Mouse (Mus musculus) megakaryocyte progenitor cell, adult 5-6 weeks (primary cell): Measurements from ENCODE around the gene Olfr1116. TPM values are rescaled to one million over a fixed set of nuclear protein-coding genes. Genes with fewer than 3 reads are reported as not detected.
"Not testable (repeated sequence)": the region's sequence is repeated elsewhere in the genome, so short reads cannot be mapped to it uniquely, and the experiment has no call there.

Experiments used
- ATAC-seq: replicated peaks from 2 replicates; pipeline ENCODE4 v1.8.0; 2016; ENCODE audit warnings: mild to moderate bottlenecking, moderate TSS enrichment, inconsistent platforms; ENCODE audit not compliant: poor library complexity
- total RNA-seq, 2 experiments: library from RNA; stranded (forward) in 1 of 2; stranded (reverse) in 1 of 2; fragments of 157-497, 149-512 nt in 1 of 2; fragments of 200-1000 nt in 1 of 2; gene quantifications; 2 replicates each; pipeline versions ENCODE4 v1.2.3 to v1.2.4; 2015 to 2017

The Olfr1116 gene
- total RNA-seq (2015) = not detected in 2 replicates
- total RNA-seq (2017) = not detected in 2 replicates

GRCm38 (mm10) chr2:87267234-87267633, at the start of gene Olfr1116:
TSS of gene Olfr1116 (plus strand) at chr2:87267534.
- no peak for ATAC-seq

DNA sequence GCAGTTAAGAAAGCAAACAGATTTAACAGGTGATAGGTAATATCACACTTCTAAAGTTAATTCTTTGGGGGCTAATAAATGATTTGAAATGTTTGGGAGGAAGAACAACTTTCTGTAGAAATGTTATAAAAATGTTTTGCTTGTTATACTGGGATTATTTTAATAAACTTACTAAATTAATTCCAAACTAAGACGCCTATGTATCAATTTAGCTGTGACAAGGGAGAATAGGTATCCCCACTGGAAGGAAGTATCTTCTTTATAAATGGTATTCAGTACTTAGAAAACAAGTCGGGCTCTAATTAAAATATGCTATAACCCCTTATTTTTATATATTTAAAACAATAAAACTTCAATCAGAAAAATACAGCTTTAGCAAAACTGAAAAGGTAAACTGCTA, 19.6 kb upstream of the Olfr1116 start, which contains the start of gene Olfr1115:
Gene Olfr1115 (plus strand): TSS at position 301 of the 400 bp plus-strand sequence.
- no peak for ATAC-seq

- ATAC-seq = not testable (repeated sequence)
Observed at GRCm38 (mm10) chr2:87293977-87294376, 26.6 kb downstream of the Olfr1116 start.

DNA sequence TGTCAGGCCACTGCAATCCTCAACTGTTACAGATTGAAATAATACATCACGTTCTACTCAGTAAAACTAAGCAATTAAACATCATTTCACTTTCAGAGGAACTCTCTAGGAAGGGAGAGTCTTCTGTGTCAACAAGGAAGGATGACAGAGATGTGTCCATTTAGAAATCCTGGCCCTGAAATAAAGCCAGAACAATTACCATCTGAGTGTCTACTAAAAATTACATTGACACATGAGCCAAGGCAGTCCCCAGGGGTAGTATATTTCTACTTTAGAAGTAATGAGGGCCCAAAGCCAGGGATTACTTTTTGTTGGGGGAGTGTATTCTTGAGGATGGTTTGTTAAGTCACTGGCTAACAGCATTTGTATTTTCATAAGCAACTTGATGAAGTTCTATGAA, 39.9 kb downstream of the Olfr1116 start, which contains the start of gene Olfr1118:
Gene Olfr1118 (plus strand): TSS at position 301 of the 400 bp plus-strand sequence.
- ATAC-seq = no peak

Other genes with a start within 250 kb of the Olfr1116 start
- not detected in 2 replicates for gene Olfr1104, start 240.5 kb upstream of the Olfr1116 start, total RNA-seq (2015)
- gene Olfr1104, start 240.5 kb upstream of the Olfr1116 start, total RNA-seq (2017) = not detected in 2 replicates
- gene Olfr1105, start 231.0 kb upstream of the Olfr1116 start, total RNA-seq (2015) = not detected in 2 replicates
- not detected in 2 replicates for gene Olfr1105, start 231.0 kb upstream of the Olfr1116 start, total RNA-seq (2017)
- gene Olfr1106, start 215.3 kb upstream of the Olfr1116 start, total RNA-seq (2015) = not detected in 2 replicates
- gene Olfr1106, start 215.3 kb upstream of the Olfr1116 start, total RNA-seq (2017) = not detected in 2 replicates
- not detected in 2 replicates for gene Olfr1107, start 191.7 kb upstream of the Olfr1116 start, total RNA-seq (2015)
- not detected in 2 replicates for gene Olfr1107, start 191.7 kb upstream of the Olfr1116 start, total RNA-seq (2017)
- gene Olfr1109, start 171.5 kb upstream of the Olfr1116 start, total RNA-seq (2015) = not detected in 2 replicates
- not detected in 2 replicates for gene Olfr1109, start 171.5 kb upstream of the Olfr1116 start, total RNA-seq (2017)
- not detected in 2 replicates for gene Olfr259, start 153.0 kb upstream of the Olfr1116 start, total RNA-seq (2015)
- gene Olfr259, start 153.0 kb upstream of the Olfr1116 start, total RNA-seq (2017) = not detected in 2 replicates
- not detected in 2 replicates for gene Olfr1110, start 127.2 kb upstream of the Olfr1116 start, total RNA-seq (2015)
- not detected in 2 replicates for gene Olfr1110, start 127.2 kb upstream of the Olfr1116 start, total RNA-seq (2017)
- gene Olfr1111, start 114.9 kb upstream of the Olfr1116 start, total RNA-seq (2015) = not detected in 2 replicates
- gene Olfr1111, start 114.9 kb upstream of the Olfr1116 start, total RNA-seq (2017) = not detected in 2 replicates
- gene Olfr1112, start 79.7 kb upstream of the Olfr1116 start, total RNA-seq (2015) = not detected in 2 replicates
- gene Olfr1112, start 79.7 kb upstream of the Olfr1116 start, total RNA-seq (2017) = not detected in 2 replicates
- gene Olfr1113, start 58.6 kb upstream of the Olfr1116 start, total RNA-seq (2015) = not detected in 2 replicates
- gene Olfr1113, start 58.6 kb upstream of the Olfr1116 start, total RNA-seq (2017) = not detected in 2 replicates
- not detected in 2 replicates for gene Olfr1115, start 19.5 kb upstream of the Olfr1116 start, total RNA-seq (2015)
- gene Olfr1115, start 19.5 kb upstream of the Olfr1116 start, total RNA-seq (2017) = not detected in 2 replicates
- gene Olfr1118, start 40.0 kb downstream of the Olfr1116 start, total RNA-seq (2015) = not detected in 2 replicates
- not detected in 2 replicates for gene Olfr1118, start 40.0 kb downstream of the Olfr1116 start, total RNA-seq (2017)
- gene Olfr1120, start 87.3 kb downstream of the Olfr1116 start, total RNA-seq (2015) = not detected in 2 replicates
- gene Olfr1120, start 87.3 kb downstream of the Olfr1116 start, total RNA-seq (2017) = not detected in 2 replicates
- not detected in 2 replicates for gene Olfr1121, start 102.4 kb downstream of the Olfr1116 start, total RNA-seq (2015)
- not detected in 2 replicates for gene Olfr1121, start 102.4 kb downstream of the Olfr1116 start, total RNA-seq (2017)
- not detected in 2 replicates for gene Olfr1122, start 118.3 kb downstream of the Olfr1116 start, total RNA-seq (2015)
- not detected in 2 replicates for gene Olfr1122, start 118.3 kb downstream of the Olfr1116 start, total RNA-seq (2017)
- not detected in 2 replicates for gene Olfr1123, start 149.1 kb downstream of the Olfr1116 start, total RNA-seq (2015)
- not detected in 2 replicates for gene Olfr1123, start 149.1 kb downstream of the Olfr1116 start, total RNA-seq (2017)
- gene Olfr1124, start 162.7 kb downstream of the Olfr1116 start, total RNA-seq (2015) = not detected in 2 replicates
- gene Olfr1124, start 162.7 kb downstream of the Olfr1116 start, total RNA-seq (2017) = not detected in 2 replicates
- gene Olfr1126, start 186.4 kb downstream of the Olfr1116 start, total RNA-seq (2015) = not detected in 2 replicates
- gene Olfr1126, start 186.4 kb downstream of the Olfr1116 start, total RNA-seq (2017) = not detected in 2 replicates
- not detected in 2 replicates for gene Pramel7, start 229.6 kb downstream of the Olfr1116 start, total RNA-seq (2015)
- gene Pramel7, start 229.6 kb downstream of the Olfr1116 start, total RNA-seq (2017) = not detected in 2 replicates
- gene Pramel6, start 239.0 kb downstream of the Olfr1116 start, total RNA-seq (2015) = not detected in 2 replicates
- not detected in 2 replicates for gene Pramel6, start 239.0 kb downstream of the Olfr1116 start, total RNA-seq (2017)